Mouse (Mus musculus): ENCODE measurements at regions not wholly inside any gene's neighbourhood (a gene's known extent, or its start where the extent isn't known, plus 50 kb on each side); places are given as distances from the start of the nearest gene placed in this dataset.
"Not testable (repeated sequence)": the region's sequence is repeated elsewhere in the genome, so short reads cannot be mapped to it uniquely, and the experiment has no call there.

- no peak for TF ChIP-seq USF1 (IDR thresholded peaks at IDR 0.05; ENCODE audit: low read depth)
- TF ChIP-seq CEBPB (IDR thresholded peaks at IDR 0.05; ENCODE audit: low read depth), result no peak
- TF ChIP-seq MYOG (IDR thresholded peaks at IDR 0.05; ENCODE audit: control insufficient read depth, extremely low read depth, insufficient read length), result no peak
- TF ChIP-seq FOSL1 (IDR thresholded peaks at IDR 0.05; ENCODE audit: insufficient read depth, low read length, poor library complexity, severe bottlenecking), result no peak
- TF ChIP-seq CTCF (IDR thresholded peaks at IDR 0.05; ENCODE audit: control insufficient read depth, insufficient read depth, insufficient read length), result no peak
- no peak for TF ChIP-seq MAX (IDR thresholded peaks at IDR 0.05)
- TF ChIP-seq MYOD1 (IDR thresholded peaks at IDR 0.05; ENCODE audit: control insufficient read depth, insufficient read length, low read depth), result no peak
These were observed 66.6 kb upstream of the Galnt18 start for GRCm38 (mm10) chr7:111846417-111846816.

GRCm38 (mm10) chr7:111843715-111844114 lies 63.9 kb upstream of the Galnt18 start:
- H3K36me3 ChIP-seq (ENCODE audit: control insufficient read depth, insufficient read depth), result no peaks in the 10 kb centered on the region
- no peak for TF ChIP-seq MYOD1 (IDR thresholded peaks at IDR 0.05; ENCODE audit: control insufficient read depth, insufficient read length, low read depth)
- TF ChIP-seq CTCF (IDR thresholded peaks at IDR 0.05; ENCODE audit: control insufficient read depth, insufficient read depth, insufficient read length), result no peak
- TF ChIP-seq MYOG (IDR thresholded peaks at IDR 0.05; ENCODE audit: control insufficient read depth, extremely low read depth, insufficient read length), result no peak
- TF ChIP-seq CEBPB (IDR thresholded peaks at IDR 0.05; ENCODE audit: low read depth), result no peak
- TF ChIP-seq MAX (IDR thresholded peaks at IDR 0.05), result no peak
- H3K79me2 ChIP-seq (ENCODE audit: control insufficient read depth, insufficient read depth), result no peaks in the 10 kb centered on the region
- H3K4me3 ChIP-seq (ENCODE audit: insufficient read depth, poor library complexity, severe bottlenecking), result no peak overlapping the region
- no peaks in the 10 kb centered on the region for H3K79me3 ChIP-seq (ENCODE audit: low read depth)
- no peaks in the 10 kb centered on the region for H3K27me3 ChIP-seq (ENCODE audit: control insufficient read depth, insufficient read depth, insufficient read length)
- no peak overlapping the region for H3ac ChIP-seq (ENCODE audit: control insufficient read depth, insufficient read length, low read depth)

More at GRCm38 (mm10) chr7:111846417-111846816, 66.6 kb upstream of the Galnt18 start:
- Histone ChIP-seq H3K79me3 (ENCODE audit: low read depth) (no peaks in the 10 kb centered on the region), H3K36me3 (ENCODE audit: control insufficient read depth, insufficient read depth) (no peaks in the 10 kb centered on the region), H3K27me3 (ENCODE audit: control insufficient read depth, insufficient read depth, insufficient read length) (no peaks in the 10 kb centered on the region), H3ac (ENCODE audit: control insufficient read depth, insufficient read length, low read depth) (no peak overlapping the region), H3K4me3 (ENCODE audit: insufficient read depth, poor library complexity, severe bottlenecking) (no peak overlapping the region), H3K79me2 (ENCODE audit: control insufficient read depth, insufficient read depth) (no peaks in the 10 kb centered on the region)

- Histone ChIP-seq H3K27me3 (ENCODE audit: control insufficient read depth, insufficient read depth, insufficient read length) (no peaks in the 10 kb centered on the region), H3K36me3 (ENCODE audit: control insufficient read depth, insufficient read depth) (no peaks in the 10 kb centered on the region), H3K4me3 (ENCODE audit: insufficient read depth, poor library complexity, severe bottlenecking) (no peak overlapping the region), H3K79me3 (ENCODE audit: low read depth) (no peaks in the 10 kb centered on the region), H3ac (ENCODE audit: control insufficient read depth, insufficient read length, low read depth) (no peak overlapping the region), H3K79me2 (ENCODE audit: control insufficient read depth, insufficient read depth) (no peaks in the 10 kb centered on the region)
- TF ChIP-seq CTCF (IDR thresholded peaks at IDR 0.05; ENCODE audit: control insufficient read depth, insufficient read depth, insufficient read length), result no peak
- no peak for TF ChIP-seq MYOG (IDR thresholded peaks at IDR 0.05; ENCODE audit: control insufficient read depth, extremely low read depth, insufficient read length)
- TF ChIP-seq MYOD1 (IDR thresholded peaks at IDR 0.05; ENCODE audit: control insufficient read depth, insufficient read length, low read depth), result no peak
- no peak for TF ChIP-seq USF1 (IDR thresholded peaks at IDR 0.05; ENCODE audit: low read depth)
- no peak for TF ChIP-seq CEBPB (IDR thresholded peaks at IDR 0.05; ENCODE audit: low read depth)
These were observed 61.0 kb upstream of the Galnt18 start for GRCm38 (mm10) chr7:111840826-111841225.

- H3K27me3 ChIP-seq (ENCODE audit: control insufficient read depth, insufficient read depth, insufficient read length), result no peaks in the 10 kb centered on the region
- TF ChIP-seq MYOG (IDR thresholded peaks at IDR 0.05; ENCODE audit: control insufficient read depth, extremely low read depth, insufficient read length) (no peak), CEBPB (IDR thresholded peaks at IDR 0.05; ENCODE audit: low read depth) (no peak)
- no peaks in the 10 kb centered on the region for H3K79me3 ChIP-seq (ENCODE audit: low read depth)
- H3K36me3 ChIP-seq (ENCODE audit: control insufficient read depth, insufficient read depth), result no peaks in the 10 kb centered on the region
- no peak overlapping the region for H3K4me3 ChIP-seq (ENCODE audit: insufficient read depth, poor library complexity, severe bottlenecking)
- H3K79me2 ChIP-seq (ENCODE audit: control insufficient read depth, insufficient read depth), result no peaks in the 10 kb centered on the region
- no peak overlapping the region for H3ac ChIP-seq (ENCODE audit: control insufficient read depth, insufficient read length, low read depth)
These were observed 58.4 kb upstream of the Galnt18 start for GRCm38 (mm10) chr7:111838162-111838561.

- not testable (repeated sequence) for H3K27me3 ChIP-seq (ENCODE audit: control insufficient read depth, insufficient read depth, insufficient read length); H3K36me3 ChIP-seq (ENCODE audit: control insufficient read depth, insufficient read depth); H3K79me2 ChIP-seq (ENCODE audit: control insufficient read depth, insufficient read depth); H3ac ChIP-seq (ENCODE audit: control insufficient read depth, insufficient read length, low read depth); H3K79me3 ChIP-seq (ENCODE audit: low read depth); H3K4me3 ChIP-seq (ENCODE audit: insufficient read depth, poor library complexity, severe bottlenecking)
These were observed 54.6 kb upstream of the Galnt18 start for GRCm38 (mm10) chr7:111834356-111834755.

GRCm38 (mm10) chr7:111829931-111830330 lies 50.2 kb upstream of the Galnt18 start:
- no peak for TF ChIP-seq MYOD1 (IDR thresholded peaks at IDR 0.05; ENCODE audit: control insufficient read depth, insufficient read length, low read depth)
- TF ChIP-seq CTCF (IDR thresholded peaks at IDR 0.05; ENCODE audit: control insufficient read depth, insufficient read depth, insufficient read length), result no peak
- TF ChIP-seq MAX (IDR thresholded peaks at IDR 0.05), result no peak
- no peak for TF ChIP-seq FOSL1 (IDR thresholded peaks at IDR 0.05; ENCODE audit: insufficient read depth, low read length, poor library complexity, severe bottlenecking)
- no peak for TF ChIP-seq USF1 (IDR thresholded peaks at IDR 0.05; ENCODE audit: low read depth)
- no peak for TF ChIP-seq CEBPB (IDR thresholded peaks at IDR 0.05; ENCODE audit: low read depth)
- no peak for TF ChIP-seq MYOG (IDR thresholded peaks at IDR 0.05; ENCODE audit: control insufficient read depth, extremely low read depth, insufficient read length)
- Histone ChIP-seq H3K79me2 (ENCODE audit: control insufficient read depth, insufficient read depth) (no peaks in the 10 kb centered on the region), H3K4me3 (ENCODE audit: insufficient read depth, poor library complexity, severe bottlenecking) (no peak overlapping the region), H3K36me3 (ENCODE audit: control insufficient read depth, insufficient read depth) (no peaks in the 10 kb centered on the region), H3K27me3 (ENCODE audit: control insufficient read depth, insufficient read depth, insufficient read length) (no peaks in the 10 kb centered on the region), H3K79me3 (ENCODE audit: low read depth) (no peaks in the 10 kb centered on the region), H3ac (ENCODE audit: control insufficient read depth, insufficient read length, low read depth) (no peak overlapping the region)
